Mouse (Mus musculus): Measurements from ENCODE around the gene A630001G21Rik.
"Not testable (repeated sequence)": the region's sequence is repeated elsewhere in the genome, so short reads cannot be mapped to it uniquely, and the experiment has no call there.

Gene A630001G21Rik

DNA sequence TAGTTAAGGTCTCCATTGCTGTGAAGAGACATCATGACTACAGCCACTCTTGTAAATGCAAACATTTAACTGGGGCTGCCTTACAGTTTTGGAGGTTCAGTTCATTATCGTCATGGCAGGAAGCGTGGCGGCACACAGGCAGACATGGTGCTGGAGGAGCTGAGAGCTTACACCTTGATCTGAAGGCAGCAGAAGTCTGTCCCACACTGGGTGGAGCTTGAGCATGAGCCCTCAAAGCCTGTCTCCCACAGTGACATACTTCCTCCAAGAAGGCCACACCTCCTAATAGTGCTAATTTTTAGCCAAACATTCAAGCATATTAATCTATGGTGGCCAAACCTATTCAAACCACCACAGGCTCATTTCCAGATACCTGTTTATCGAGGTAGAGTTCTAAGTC is at the start of gene A630001G21Rik:
A630001G21Rik (minus strand) TSS at position 208 of the 400 bp plus-strand sequence.
- no peak for DNase-seq (ENCODE audit: low spot score in 2 of 2)

DNA sequence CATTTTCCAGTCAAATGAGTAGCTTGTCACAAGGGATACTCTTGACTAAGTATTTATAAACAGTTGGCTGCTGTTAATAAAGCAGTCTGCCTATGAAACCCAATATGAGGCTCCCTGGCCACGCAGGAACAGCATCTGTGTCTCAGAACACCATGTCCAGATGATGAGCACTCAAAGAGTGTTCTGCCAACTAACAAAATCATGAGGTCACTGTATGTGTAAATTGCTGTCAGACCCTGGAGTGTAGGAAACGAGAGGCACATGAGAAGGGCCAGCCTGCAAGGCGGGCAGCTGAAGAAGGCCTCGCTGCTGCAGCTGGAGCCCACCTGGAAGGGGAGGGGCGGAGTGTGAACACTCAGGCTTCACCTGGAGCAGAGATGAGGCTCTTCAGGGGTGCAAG is 48.7 kb upstream of the A630001G21Rik start:
- no peak for DNase-seq (ENCODE audit: low spot score in 2 of 2)

DNA sequence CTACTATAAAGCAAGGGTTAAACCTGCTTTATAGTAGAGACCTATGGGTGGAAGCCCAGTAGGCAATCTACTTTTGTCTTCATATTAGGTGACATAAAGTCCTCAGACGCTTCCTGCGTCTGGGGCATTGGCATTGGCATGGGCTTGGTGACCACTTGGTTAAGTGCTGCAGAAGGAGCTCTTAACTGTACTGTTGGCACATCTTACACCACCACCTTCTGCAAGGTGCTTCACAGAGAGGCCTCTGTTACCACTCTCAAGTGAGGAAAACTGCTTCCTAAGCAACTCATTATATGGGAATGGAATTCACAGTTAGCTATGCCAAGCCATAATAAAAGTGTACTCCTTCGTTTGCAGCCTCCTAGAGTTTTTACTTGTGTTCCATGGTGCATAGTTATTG is 46.5 kb upstream of the A630001G21Rik start:
- no peak for DNase-seq (ENCODE audit: low spot score in 2 of 2)

DNA sequence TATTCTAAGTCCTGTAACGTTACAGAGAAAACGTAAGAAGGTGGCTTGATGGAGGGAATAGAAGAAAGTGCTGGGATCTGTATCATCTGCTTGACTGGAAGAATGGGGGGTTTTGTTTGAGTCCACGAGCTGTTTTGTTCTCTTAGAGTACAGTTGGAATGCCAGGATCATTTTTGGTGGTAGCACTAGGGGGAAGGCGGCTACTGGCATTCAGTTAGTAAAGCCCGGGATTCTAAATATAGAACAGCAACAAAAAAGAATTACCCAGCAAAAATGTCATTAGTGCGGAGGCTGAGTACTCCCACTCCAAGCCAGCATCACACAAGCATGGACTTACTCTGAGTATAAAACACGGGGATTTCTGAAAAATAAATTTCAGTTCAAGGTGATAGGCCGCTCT is 43.8 kb upstream of the A630001G21Rik start:
- no peak for DNase-seq (ENCODE audit: low spot score in 2 of 2)

DNA sequence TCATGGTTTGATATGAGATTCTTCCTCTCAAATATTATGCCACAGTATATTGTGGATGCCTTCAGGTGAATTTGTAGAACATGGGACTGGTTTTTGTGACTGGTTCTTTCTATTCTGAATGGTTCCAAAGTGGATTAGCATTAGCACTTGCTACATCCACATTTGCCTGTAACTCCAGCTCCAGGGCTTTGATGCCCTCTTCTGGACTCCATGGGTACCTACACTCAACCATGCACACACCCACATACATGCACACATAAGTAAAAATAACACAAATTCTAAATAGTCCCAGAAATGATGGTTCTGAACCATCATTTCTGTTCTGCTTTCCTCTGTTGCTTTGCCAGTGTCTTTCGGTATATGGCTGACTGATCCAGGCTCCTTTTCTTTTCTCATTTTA is 41.3 kb upstream of the A630001G21Rik start:
- DNase-seq (ENCODE audit: low spot score in 2 of 2), result no peak

DNA sequence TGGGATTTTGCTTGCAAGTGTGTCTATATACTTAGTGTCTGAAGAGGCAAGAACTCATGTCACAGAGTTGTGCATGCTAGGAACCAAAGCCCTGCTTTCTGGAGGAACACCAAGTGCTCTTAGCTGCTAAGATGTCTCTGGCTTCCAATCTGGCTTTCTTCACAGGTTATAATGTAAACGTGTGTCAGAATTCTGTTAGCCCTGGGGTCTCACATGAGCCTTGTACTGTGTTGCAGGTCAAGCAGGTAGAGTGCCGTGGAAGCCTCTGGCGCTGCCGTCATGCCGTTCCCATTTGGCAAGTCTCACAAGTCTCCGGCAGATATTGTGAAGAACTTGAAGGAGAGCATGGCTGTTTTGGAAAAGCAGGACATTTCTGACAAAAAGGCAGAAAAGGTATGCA is 39.7 kb upstream of the A630001G21Rik start:
- no peak for DNase-seq (ENCODE audit: low spot score in 2 of 2)

DNA sequence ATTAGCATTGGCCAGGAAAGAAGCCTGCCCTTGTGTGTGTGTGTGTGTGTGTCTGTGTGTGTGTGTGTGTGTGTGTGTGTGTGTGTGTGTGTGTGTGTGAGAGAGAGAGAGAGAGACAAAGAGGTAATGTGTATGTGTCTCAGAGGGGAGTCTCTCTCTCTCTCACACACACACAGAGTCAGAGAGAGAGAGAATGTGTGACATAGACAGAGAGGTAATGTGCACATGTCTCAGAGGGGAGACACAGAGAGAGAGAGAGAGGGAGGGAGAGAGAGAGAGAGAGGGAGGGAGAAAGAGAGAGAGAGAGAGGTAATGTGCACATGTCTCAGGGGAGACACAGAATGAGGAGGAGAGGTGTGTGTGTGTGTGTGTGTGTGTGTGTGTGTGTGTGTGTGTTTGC is 35.8 kb upstream of the A630001G21Rik start:
- not testable (repeated sequence) for DNase-seq (ENCODE audit: low spot score in 2 of 2)

DNA sequence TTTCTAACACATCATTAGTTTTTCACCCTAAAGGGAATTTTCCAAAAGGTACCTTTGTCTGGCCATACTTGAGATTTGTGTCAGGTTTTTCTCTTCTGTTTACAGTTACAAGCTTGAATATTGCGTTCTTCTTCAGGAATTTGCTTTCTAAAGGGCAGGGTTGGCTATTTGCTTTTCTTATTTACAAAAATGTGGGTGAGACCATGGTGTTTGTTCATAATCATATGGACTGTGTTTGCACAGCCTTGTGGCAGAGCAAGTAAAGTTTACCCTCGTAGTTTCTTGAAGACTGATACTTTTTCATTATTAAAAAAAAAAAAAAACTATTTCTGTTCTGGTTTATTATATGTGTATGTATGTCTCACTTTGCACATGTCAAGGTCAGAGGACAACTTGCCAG is 32.3 kb upstream of the A630001G21Rik start:
- DNase-seq (ENCODE audit: low spot score in 2 of 2), result no peak

DNA sequence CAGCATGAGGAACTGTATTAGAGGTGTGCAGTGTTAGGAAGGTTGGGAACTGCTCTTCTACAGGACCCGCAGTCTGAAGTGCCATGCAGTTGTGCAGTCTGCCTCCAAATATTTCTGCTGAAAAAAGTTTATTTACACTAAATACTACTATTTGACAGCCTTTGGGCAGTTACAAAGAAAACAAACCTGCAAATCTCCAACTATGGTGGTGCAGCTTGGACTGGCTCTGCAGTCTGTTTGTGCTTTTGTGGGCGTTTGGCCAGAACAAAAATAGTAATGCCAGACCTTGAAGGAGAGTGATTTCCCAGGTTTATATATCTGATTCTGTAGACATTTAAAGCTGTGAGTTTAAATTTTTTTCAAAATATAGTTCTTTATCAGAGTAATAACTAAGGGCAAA is 31.9 kb upstream of the A630001G21Rik start:
- DNase-seq (ENCODE audit: low spot score in 2 of 2), result no peak

DNA sequence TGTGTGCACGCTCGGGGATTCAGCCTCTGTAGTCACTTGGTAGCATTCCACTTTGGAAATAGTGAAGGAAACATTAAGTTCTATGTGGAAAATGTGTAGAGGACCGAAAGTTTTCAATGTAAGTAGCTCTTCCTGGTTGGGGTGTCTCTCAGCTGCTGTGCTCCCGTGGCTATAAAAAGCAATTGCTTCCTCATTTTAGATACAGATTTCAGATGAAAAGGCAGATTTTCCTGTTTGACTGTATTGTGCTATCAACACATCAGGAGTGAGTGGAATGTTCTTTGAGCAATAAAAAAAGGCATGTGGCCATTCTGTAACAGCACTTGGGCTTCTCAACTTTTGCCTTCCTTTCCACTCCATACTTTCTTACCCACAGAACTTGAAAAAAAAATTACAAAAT is 30.8 kb upstream of the A630001G21Rik start:
- DNase-seq (ENCODE audit: low spot score in 2 of 2), result no peak

DNA sequence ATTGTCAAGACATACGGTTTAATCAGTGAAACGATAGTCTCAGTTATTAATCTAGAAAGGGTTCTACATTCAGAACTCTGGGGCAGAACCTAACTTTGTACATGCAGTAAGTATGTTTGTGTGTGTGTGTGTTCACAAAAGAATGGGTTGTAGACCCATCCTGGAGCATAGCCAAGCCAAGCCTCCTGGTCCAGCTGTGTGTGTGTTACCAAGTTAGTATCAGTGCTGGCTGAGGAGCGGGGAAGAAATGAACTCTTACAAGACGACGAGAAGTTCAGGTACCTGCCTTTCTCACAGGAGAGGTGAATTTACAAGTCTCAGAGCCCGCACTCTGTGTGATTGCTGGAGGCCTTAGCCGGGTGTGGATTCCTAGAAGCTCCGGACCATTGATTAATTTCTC is 26.1 kb upstream of the A630001G21Rik start:
- DNase-seq (ENCODE audit: low spot score in 2 of 2), result no peak

DNA sequence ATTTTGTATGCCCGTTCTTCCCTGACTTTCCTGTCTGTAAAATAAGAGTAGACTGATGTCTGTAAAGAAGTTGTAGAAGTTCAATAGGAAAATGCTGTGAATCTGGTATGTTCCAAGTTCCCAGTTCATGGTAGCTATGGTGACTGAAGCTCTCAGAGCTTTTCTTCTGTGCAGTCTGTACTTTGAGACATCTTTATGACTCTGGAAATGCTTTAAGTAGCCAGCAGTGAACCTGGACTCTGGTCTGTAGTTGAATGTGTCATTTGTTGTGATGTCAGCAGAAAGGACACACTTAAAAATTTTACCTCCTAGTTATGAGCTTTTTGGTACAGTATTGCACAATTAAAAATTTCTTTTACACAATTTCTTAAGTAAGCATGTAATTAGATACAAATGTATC is 24.1 kb upstream of the A630001G21Rik start:
- no peak for DNase-seq (ENCODE audit: low spot score in 2 of 2)

DNA sequence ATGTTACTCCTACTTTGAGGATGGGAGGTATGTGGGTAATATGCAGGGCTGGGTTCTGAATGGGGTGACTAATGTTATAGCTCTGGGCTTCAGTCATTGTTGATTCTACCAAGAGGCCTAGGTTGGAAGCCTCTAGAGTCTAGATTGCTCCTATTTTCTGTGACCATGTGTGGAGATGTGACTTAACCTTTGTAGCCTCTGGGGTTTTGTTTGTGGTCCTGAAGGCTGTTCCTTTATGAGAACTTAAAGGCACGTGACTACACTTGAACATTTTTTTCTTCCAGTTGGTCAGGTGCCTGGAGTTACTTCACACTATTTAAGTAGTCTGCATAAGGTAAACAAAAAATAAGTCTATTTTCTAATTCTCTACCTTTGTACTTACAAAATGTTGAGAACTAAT is 21.3 kb upstream of the A630001G21Rik start:
- DNase-seq (ENCODE audit: low spot score in 2 of 2), result no peak

DNA sequence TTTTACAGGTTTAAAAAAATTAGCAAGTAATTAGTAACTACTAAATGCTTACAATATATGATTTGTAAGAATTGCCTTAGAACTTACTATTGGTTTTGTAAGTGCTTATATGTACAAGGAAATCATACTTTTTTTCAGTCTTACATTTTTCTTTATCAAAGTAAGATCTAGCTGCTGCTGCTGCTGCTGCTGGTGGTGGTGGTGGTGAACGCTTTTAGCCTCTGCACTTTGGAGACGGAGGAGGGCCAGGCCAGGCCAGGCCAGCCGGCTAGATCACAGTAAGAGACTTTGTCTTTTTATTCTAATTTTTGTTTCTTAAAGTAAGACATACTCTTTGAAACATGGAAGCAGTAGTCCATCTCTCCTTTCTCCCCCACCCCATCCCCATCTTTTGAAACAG is 16.8 kb upstream of the A630001G21Rik start:
- DNase-seq (ENCODE audit: low spot score in 2 of 2), result no peak

DNA sequence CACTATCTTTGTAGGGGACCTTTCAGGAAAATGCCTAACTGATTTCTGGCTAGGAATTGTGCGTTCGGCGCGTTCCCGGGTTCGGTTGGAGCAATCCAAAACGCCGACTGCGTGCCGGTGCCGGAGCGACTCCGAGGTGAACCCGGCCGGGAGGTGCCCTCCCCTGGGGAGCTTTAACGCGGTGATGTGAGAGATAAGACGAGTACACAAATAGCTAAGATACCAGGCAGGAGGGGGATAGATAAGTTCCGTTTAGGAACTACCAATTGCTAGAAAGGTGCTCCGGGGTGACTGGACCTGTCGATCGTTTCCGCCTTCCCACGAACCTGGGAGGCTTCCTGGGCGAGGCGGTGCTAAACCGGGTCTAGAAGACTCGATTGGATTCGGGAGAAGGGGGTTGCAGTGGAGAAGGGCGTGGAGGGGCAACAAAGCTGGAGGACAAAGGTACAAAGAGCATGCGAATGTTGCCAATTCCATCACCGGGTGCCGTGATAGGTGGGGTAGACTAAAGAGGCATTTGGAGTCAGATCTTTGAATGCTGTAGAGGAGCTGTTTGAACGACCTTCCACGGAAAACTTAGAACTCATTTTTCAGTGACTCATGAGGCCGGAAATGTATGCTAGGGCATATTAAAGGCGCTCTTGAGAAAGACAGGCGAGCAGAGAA is 15.8 kb upstream of the A630001G21Rik start:
- peak; percentile 22 to 23 for DNase-seq (ENCODE audit: low spot score in 2 of 2)

DNA sequence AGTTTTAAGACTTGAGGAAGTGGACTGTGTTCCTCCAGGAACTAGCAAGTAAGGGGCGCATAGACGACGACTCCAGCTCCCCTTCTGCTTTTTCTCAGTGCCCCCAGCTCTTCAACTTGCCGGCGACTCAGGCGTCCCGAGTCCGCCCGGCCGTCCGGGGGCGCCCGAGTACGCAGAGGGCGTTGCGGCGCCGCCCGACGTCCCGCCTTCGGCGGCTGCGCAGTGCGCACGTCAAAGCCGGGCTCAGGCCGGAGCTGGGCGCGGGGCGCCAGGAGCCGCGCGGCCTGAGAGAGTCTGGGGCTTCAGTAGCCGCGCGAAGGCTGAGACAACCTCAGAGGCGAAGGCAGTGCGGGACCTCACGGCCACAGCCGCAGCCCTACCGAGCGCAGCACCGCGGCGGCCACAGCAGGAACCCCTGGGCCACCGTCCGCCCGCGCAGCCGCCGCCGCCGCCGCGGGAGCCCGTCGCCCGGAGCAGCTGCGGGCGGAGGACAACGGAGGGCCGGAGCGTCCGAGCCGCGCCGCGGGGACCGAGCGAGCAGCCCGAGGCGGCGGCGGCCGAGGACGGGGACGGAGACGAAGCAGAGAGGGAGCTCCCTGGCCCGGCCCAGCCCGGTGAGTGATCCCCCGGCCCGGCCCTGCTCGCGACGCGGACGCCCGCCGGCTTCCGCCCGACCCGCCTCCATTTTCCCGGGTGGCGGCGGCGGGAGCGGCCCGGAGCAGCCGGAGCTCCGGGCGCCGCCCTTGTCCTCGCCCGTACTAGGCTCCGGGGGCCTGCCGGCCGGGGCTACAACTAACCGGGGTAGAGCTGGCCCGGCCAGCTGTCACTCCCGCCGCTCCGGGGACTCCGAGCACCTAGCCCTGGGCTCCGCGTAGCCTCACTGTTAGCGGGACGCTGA is 15.0 kb upstream of the A630001G21Rik start, which contains the start of gene Cab39:
Cab39 (plus strand) TSS at position 234 of the 898 bp plus-strand sequence.
- DNase-seq (ENCODE audit: low spot score in 2 of 2), result peak; percentile 88 to 89

DNA sequence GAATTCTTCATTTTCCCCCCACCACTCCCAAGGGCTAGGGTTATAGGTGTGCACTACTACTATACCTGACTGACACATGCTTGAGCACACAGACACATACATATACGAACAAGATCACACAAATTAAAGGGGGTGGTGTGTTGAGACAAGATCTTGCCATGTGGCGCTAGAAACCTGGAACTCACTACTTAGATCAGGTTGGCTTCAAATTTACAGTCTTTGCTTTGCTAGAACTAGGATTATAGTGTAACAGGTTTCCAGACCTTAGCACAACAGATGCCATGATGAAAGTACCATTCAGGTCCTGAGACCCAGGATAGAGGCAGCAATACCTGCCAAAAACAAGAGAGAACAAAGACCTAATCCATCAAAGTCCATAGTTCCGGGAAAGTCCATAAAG is 13.0 kb upstream of the A630001G21Rik start:
- DNase-seq (ENCODE audit: low spot score in 2 of 2), result no peak

DNA sequence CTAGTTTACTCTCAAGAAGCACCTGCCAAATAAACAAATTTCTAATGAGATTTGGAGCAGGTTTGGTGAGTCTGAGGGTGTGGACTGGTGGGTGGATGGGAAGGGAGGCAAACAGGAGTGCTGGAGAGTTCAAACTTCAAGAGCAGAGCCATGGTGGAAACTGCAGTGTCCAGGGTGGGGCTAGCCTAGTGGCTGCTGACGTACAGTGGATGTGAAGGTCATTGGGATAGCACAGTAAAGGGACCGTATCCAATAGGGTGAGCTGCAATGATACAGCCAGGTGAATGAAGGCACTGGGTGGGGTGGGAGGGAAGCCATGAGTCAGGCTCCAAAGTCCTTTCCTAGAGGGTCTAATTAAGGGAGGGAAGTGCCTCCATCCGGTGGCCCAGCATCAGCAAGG is 12.1 kb upstream of the A630001G21Rik start:
- no peak for DNase-seq (ENCODE audit: low spot score in 2 of 2)

DNA sequence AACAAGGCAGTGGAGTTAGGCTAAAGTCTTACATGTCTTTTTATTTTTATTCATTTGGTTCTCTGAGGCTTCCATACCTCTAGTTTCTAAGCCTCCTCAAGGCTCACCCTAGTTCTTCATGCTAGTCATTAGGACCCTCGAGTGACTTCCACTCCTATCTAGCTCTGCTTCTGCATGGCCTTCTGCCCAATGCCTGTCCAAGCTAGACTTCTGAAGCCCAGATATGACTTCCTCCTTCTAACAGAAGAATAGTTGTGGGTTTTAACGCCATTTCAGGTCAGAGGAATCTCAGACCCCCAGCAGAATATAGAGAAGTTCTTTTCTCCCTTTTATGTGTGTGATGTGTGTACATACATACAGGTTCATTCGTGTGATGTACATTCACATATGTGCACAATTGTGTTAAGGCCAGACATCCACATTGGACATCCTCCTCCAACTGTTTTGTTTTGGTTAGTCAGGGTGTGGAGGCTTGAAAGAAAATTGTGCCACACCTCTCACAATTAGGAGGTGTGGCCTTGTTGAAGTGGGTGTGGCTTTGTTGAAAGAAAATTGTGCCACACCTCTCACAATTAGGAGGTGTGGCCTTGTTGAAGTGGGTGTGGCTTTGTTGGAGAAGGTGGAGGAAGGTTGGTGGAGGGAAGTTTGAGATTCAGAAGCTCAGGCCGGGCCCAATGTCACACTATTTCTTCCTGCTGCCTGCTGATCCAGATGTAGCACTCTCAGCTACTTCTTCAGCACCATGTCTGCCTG is 1.2 kb upstream of the A630001G21Rik start:
- no peak for DNase-seq (ENCODE audit: low spot score in 2 of 2)

DNA sequence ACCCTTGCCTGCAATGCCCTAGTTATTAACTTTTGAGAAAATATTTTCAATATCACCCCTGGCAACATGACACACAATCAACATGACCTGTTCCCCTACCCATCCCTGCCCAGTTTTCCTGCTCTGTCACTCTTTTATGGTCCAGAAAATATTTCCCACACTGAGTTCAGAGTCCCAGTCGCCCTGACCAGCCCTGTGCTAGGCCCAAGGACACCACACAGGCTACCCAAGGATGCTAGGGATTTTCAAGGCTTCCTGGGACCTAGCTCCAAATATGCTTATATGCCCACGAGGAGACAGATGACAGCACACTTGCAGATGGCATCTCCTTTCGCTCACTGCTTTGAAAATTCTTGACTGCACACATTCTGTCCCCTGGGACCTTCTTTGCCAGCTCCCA is 569 bp upstream of the A630001G21Rik start:
- DNase-seq (ENCODE audit: low spot score in 2 of 2), result no peak

DNA sequence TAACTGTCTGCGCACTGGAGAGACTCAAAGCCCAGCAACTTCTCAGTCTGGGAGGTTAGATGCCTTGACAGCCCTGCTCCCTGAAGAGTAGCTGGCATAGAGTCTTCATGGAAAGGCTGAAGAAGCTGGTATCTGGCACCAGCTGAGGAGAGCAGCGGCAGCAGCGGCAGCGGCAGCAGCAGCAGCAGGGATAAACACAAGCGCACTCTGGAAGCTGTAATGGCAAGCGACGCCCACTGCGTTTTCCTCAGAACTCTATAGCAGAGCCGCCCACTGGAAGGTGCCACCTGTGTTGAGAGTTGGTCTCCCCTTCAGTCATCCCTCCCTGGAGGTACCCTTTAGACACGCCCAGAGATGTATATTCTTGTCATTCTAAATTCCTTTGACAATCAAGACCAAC is 2.3 kb downstream of the A630001G21Rik start:
- no peak for DNase-seq (ENCODE audit: low spot score in 2 of 2)

DNA sequence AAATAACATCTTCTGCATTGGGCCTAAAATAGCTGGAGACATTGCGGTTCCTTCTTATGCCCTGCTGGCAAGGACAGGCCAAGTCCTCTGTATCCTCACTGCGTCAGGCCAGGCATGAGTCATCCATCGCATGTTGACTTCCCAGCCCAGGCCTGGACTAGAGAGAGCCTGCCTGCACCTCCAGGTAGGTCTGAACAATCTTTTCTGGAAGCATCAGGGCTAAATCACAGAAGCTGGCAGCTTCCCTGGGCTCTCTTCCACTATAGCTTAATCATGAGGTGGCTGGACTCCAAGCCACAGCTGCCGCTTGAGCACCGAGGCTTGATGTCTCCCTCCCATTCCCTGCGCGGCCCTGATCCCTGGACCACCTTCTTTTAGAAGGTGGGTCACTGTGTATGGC is 3.3 kb downstream of the A630001G21Rik start:
- no peak for DNase-seq (ENCODE audit: low spot score in 2 of 2)
